Mouse (Mus musculus) retina, embryonic 14.5 days (tissue): ENCODE measurements around the gene Card10.

ENCODE experiments used
- DNase-seq: peaks from one replicate; pipeline ENCODE4 v3.0.0-alpha.2; 2015; ENCODE audit warnings: low spot score

The Card10 gene

GRCm38 (mm10) chr15:78735431-78736180, 67.2 kb downstream of the Card10 start:
- DNase-seq: no peak

GRCm38 (mm10) chr15:78731830-78732229, 71.0 kb downstream of the Card10 start:
- no peak for DNase-seq

GRCm38 (mm10) chr15:78730315-78731049, 72.4 kb downstream of the Card10 start:
- no peak for DNase-seq

- no peak for DNase-seq
These were observed 76.1 kb downstream of the Card10 start for GRCm38 (mm10) chr15:78726697-78727096.
